In genomic region chr2:79009791-79010190, GRCm38 (mm10) we compare ENCODE assay signal across 20 mouse cellular contexts.
DNase-seq lines count a peak whose midpoint lies in the region; ATAC-seq and TF ChIP-seq lines count a peak whose summit lies in the region.
"Had no signal": no experiment of that assay in that cellular context is flagged by ENCODE, and none has a peak within 500 bp of the region (broad histone marks: within the 10 kb centered on the region; RNA-seq: fewer than 3 reads in every experiment).

No protein-coding gene starts in this region.

- no peak for TF ChIP-seq EP300 in CH12.LX (IDR thresholded peaks at IDR 0.05; ENCODE audit: low read length)

- peaks cover 5% of the 10 kb centered on the region for H3K79me2 ChIP-seq in CH12.LX (replicated peaks; ENCODE audit: control insufficient read depth, extremely low read depth, insufficient read depth, poor library complexity, severe bottlenecking)

- peaks cover 10% of the 10 kb centered on the region for H3K9me3 ChIP-seq in CH12.LX (replicated peaks; ENCODE audit: low read length)
- H3K9me3 ChIP-seq in embryonic facial prominence, embryonic 14.5 days (ENCODE audit: control insufficient read depth, low read length) = peaks cover 5% of the 10 kb centered on the region; the same call in 1 of the 2 replicates
- H3K9me3 ChIP-seq in heart, embryonic 12.5 days (replicated peaks) = peaks cover 3% of the 10 kb centered on the region; the same call in 1 of the 2 replicates
- H3K9me3 ChIP-seq: liver, embryonic 15.5 days; midbrain, embryonic 15.5 days; stomach, embryonic 15.5 days had no signal

- TF ChIP-seq POLR2A in CH12.LX (IDR thresholded peaks at IDR 0.05; ENCODE audit: low read depth, low read length) = no peak

- DNase-seq in 416B (ENCODE audit: low read depth) (peak; percentile 3), CH12.LX (ENCODE audit: extremely low read depth) (peak; percentile 56), MN1 (ENCODE audit: low spot score) (no peak)
- DNase-seq in adrenal gland, postnatal 10 days = peak; percentile 59
- DNase-seq in embryonic facial prominence, embryonic 14.5 days (ENCODE audit: low spot score) = no peak
- no peak for DNase-seq in cerebellum, adult 8-10 months
- DNase-seq: cerebellum, adult 9-10 months; heart, postnatal 10 days; kidney, adult 11 months; kidney, postnatal 14 days; thymus, adult 2 months had no signal

- H3K4me1 ChIP-seq in CH12.LX (ENCODE audit: control insufficient read depth in 1 of 2, insufficient read depth in 2 of 2) = peaks cover 9 to 19% of the 10 kb centered on the region in 2 experiments
- H3K4me1 ChIP-seq in embryonic facial prominence, embryonic 14.5 days (ENCODE audit: control insufficient read depth, insufficient read depth, low read length) = no peaks in the 10 kb centered on the region; the same call in 1 of the 2 replicates
- H3K4me1 ChIP-seq in heart, embryonic 12.5 days (replicated peaks) = no peaks in the 10 kb centered on the region
- H3K4me1 ChIP-seq: liver, embryonic 15.5 days; midbrain, embryonic 15.5 days; stomach, embryonic 15.5 days had no signal

- no peak overlapping the region for H3K4me2 ChIP-seq in CH12.LX (ENCODE audit: insufficient read depth, low read depth, poor library complexity, severe bottlenecking)
- H3K4me2 ChIP-seq in embryonic facial prominence, embryonic 14.5 days (ENCODE audit: low read depth, low read length) = no peak overlapping the region
- H3K4me2 ChIP-seq in heart, embryonic 12.5 days = no peak overlapping the region
- H3K4me2 ChIP-seq: hindbrain, embryonic 14.5 days; liver, embryonic 15.5 days; midbrain, embryonic 15.5 days; stomach, embryonic 15.5 days had no signal

- H3K9ac ChIP-seq in CH12.LX (ENCODE audit: insufficient read depth, low read depth) = no peak overlapping the region
- H3K9ac ChIP-seq in embryonic facial prominence, embryonic 14.5 days (ENCODE audit: low read depth, low read length) = no peak overlapping the region
- no peak overlapping the region for H3K9ac ChIP-seq in heart, embryonic 12.5 days
- H3K9ac ChIP-seq: hindbrain, embryonic 14.5 days; liver, embryonic 15.5 days; midbrain, embryonic 15.5 days; stomach, embryonic 15.5 days had no signal

- in situ Hi-C loops in CH12.LX (cut with MboI; ENCODE audit: low pct_ligation_motif_present, low pct_unique_long_range_greater_than_20kb, low sequenced_read_pairs) = no loop called here

- no peak for ATAC-seq in embryonic facial prominence, embryonic 14.5 days (ENCODE audit: low read depth)
- ATAC-seq in heart, embryonic 12.5 days (ENCODE audit: insufficient number of reproducible peaks, low FRiP score) = no peak
- ATAC-seq: lung, postnatal 0 days; midbrain, embryonic 15.5 days had no signal

- dilution Hi-C loops in CH12.LX (cut with MboI; ENCODE audit: extremely low pct_ligation_motif_present, extremely low pct_unique_long_range_greater_than_20kb, low sequenced_read_pairs) = no loop called here

- peak; percentile 6; the same call in 1 of the 2 replicates for TF ChIP-seq RAD21 in CH12.LX (IDR thresholded peaks at IDR 0.05; ENCODE audit: low read depth, low read length)

- H3K27me3 ChIP-seq in CH12.LX (replicated peaks) = no peaks in the 10 kb centered on the region
- no peaks in the 10 kb centered on the region for H3K27me3 ChIP-seq in embryonic facial prominence, embryonic 14.5 days (replicated peaks; ENCODE audit: control insufficient read depth, insufficient read depth, low read length)
- H3K27me3 ChIP-seq in heart, embryonic 12.5 days (replicated peaks) = no peaks in the 10 kb centered on the region
- H3K27me3 ChIP-seq: liver, embryonic 15.5 days; megakaryocyte, embryonic 14.5 days; midbrain, embryonic 15.5 days; stomach, embryonic 15.5 days had no signal

- H3K27ac ChIP-seq in CH12.LX (ENCODE audit: insufficient read depth, low read depth) = peak overlapping the region; percentile 66
- H3K27ac ChIP-seq in embryonic facial prominence, embryonic 14.5 days (replicated peaks; ENCODE audit: low read depth, low read length) = peak overlapping the region; percentile 25; the same call in 1 of the 2 replicates
- no peak overlapping the region for H3K27ac ChIP-seq in heart, embryonic 12.5 days (ENCODE audit: poor library complexity, severe bottlenecking)
- H3K27ac ChIP-seq: hindbrain, embryonic 14.5 days; left cerebral cortex, adult 2 months; liver, embryonic 15.5 days; midbrain, embryonic 15.5 days; stomach, embryonic 15.5 days had no signal

- peaks cover 6 to 7% of the 10 kb centered on the region in 2 experiments for H3K36me3 ChIP-seq in CH12.LX (replicated peaks in 1 of 2; ENCODE audit: control insufficient read depth in 1 of 2, insufficient read depth in 1 of 2, low read length in 1 of 2)
- H3K36me3 ChIP-seq in embryonic facial prominence, embryonic 14.5 days (ENCODE audit: control insufficient read depth, insufficient read depth, low read length) = no peaks in the 10 kb centered on the region
- no peaks in the 10 kb centered on the region for H3K36me3 ChIP-seq in heart, embryonic 12.5 days
- H3K36me3 ChIP-seq: liver, embryonic 15.5 days; midbrain, embryonic 15.5 days; stomach, embryonic 15.5 days had no signal

- 37% methylated on average over 2 of the region's 2 CpGs for WGBS in embryonic facial prominence, embryonic 14.5 days
- 36% methylated on average over 2 of the region's 2 CpGs for WGBS in heart, embryonic 12.5 days

- TF ChIP-seq CTCF in CH12.LX (conservative IDR thresholded peaks at IDR 0.05 in 1 of 2, IDR thresholded peaks at IDR 0.05 in 1 of 2; ENCODE audit: low read depth in 2 of 2, low read length in 2 of 2) = no peak

- H3K4me3 ChIP-seq in CH12.LX (replicated peaks in 1 of 3; ENCODE audit: low read depth in 2 of 3, low read length in 2 of 3, poor library complexity in 1 of 3) = no peak overlapping the region
- H3K4me3 ChIP-seq in embryonic facial prominence, embryonic 14.5 days (ENCODE audit: low read depth, low read length) = no peak overlapping the region
- H3K4me3 ChIP-seq in heart, embryonic 12.5 days = no peak overlapping the region
- H3K4me3 ChIP-seq: erythroblast, embryonic 14.5 days; left cerebral cortex, adult 2 months; liver, embryonic 15.5 days; megakaryocyte, embryonic 14.5 days; midbrain, embryonic 15.5 days; stomach, embryonic 15.5 days had no signal

TF ChIP-seq in CH12.LX, 34 proteins besides CTCF, POLR2A, EP300 and RAD21:
- TF ChIP-seq IRF4 (IDR thresholded peaks at IDR 0.05; ENCODE audit: low read depth, low read length) (peak; percentile 70), ETS1 (conservative IDR thresholded peaks at IDR 0.05; ENCODE audit: low read depth, low read length) (no peak), JUND (conservative IDR thresholded peaks at IDR 0.05; ENCODE audit: low read depth, low read length) (0 out of 2 replicates have a peak, but pooled peaks have one; percentile 28)
TF ChIP-seq in CH12.LX: peak in this region for 2.

Comparison
In these comparisons a context has a peak if more than half of its experiments do, and no peak if none do; other contexts are left out.
1. DNase-seq: peak in 416B (single experiment), CH12.LX (single experiment) and adrenal gland, postnatal 10 days (single experiment); none in embryonic facial prominence, embryonic 14.5 days (single experiment), MN1 (single experiment) and cerebellum, adult 8-10 months (single experiment).